Mouse (Mus musculus) liver, postnatal 0 days (tissue): ENCODE measurements around the gene Wdr75.

ENCODE experiments used
- CTCF ChIP-seq: sonication (generic); IDR thresholded peaks from 2 replicates; pipeline ENCODE4 v1.5.1; 2016; ENCODE audit warnings: antibody characterized with exemption, low read depth
- EP300 ChIP-seq: IDR thresholded peaks from 2 replicates; pipeline ENCODE4 v1.6.1; 2016; ENCODE audit warnings: antibody characterized with exemption, low read depth, mild to moderate bottlenecking

GRCm38 (mm10) chr1:45825630-45826029 lies 30.7 kb downstream of the Wdr75 start:
- TF ChIP-seq CTCF (no peak), EP300 (no peak)
